Mouse (Mus musculus) liver, postnatal 0 days (tissue): ENCODE data around the gene Tacr1. TPM values are rescaled to one million over a fixed set of nuclear protein-coding genes. Genes with fewer than 3 reads are reported as not detected.

Experiments
- ATAC-seq: fragments of 200-750 bp; cut with Nextera tagmentation; 2 replicates; pipeline ENCODE4 v1.8.0; 2017; ENCODE audit warnings: mild to moderate bottlenecking, moderate library complexity
- DNase-seq: peaks from one replicate; pipeline ENCODE4 v3.0.0-alpha.2; 2016
- H3K27ac ChIP-seq: fragments of 300-500 bp; sonication (generic); 2 replicates; pipeline ENCODE4 v1.5.1; 2014; ENCODE audit warnings: antibody characterized with exemption, moderate library complexity, mild to moderate bottlenecking, low read depth
- H3K27me3 ChIP-seq: fragments of 300-500 bp; sonication (generic); 2 replicates; pipeline ENCODE4 v1.6.1; 2014; ENCODE audit warnings: low read length, control low read depth, mixed read lengths; ENCODE audit not compliant: insufficient read depth
- H3K36me3 ChIP-seq: fragments of 300-500 bp; sonication (generic); replicated peaks from 2 replicates; pipeline ENCODE4 v1.6.1; 2014; ENCODE audit warnings: mild to moderate bottlenecking, control low read depth, low read length, moderate library complexity, mixed read lengths; ENCODE audit not compliant: insufficient read depth
- H3K4me1 ChIP-seq: fragments of 300-500 bp; sonication (generic); 2 replicates; pipeline ENCODE4 v1.6.1; 2014; ENCODE audit warnings: antibody characterized with exemption, mild to moderate bottlenecking, control low read depth; ENCODE audit not compliant: insufficient read depth
- H3K4me2 ChIP-seq: fragments of 300-500 bp; sonication (generic); 2 replicates; pipeline ENCODE4 v1.6.1; 2014; ENCODE audit warnings: low read depth, mild to moderate bottlenecking, low read length, moderate library complexity, mixed read lengths
- H3K4me3 ChIP-seq: fragments of 300-500 bp; sonication (generic); 2 replicates; pipeline ENCODE4 v1.5.1; 2014; ENCODE audit warnings: low read depth, low read length
- H3K9ac ChIP-seq: fragments of 300-500 bp; sonication (generic); replicated peaks from 2 replicates; pipeline ENCODE4 v1.6.1; 2014; ENCODE audit warnings: mild to moderate bottlenecking, moderate library complexity
- H3K9me3 ChIP-seq: fragments of 300-500 bp; sonication (generic); 2 replicates; pipeline ENCODE4 v1.6.1; 2016; ENCODE audit warnings: mild to moderate bottlenecking, control low read depth, low read length, mixed read lengths
- CTCF ChIP-seq: sonication (generic); IDR thresholded peaks from 2 replicates; pipeline ENCODE4 v1.5.1; 2016; ENCODE audit warnings: antibody characterized with exemption, low read depth
- EP300 ChIP-seq: IDR thresholded peaks from 2 replicates; pipeline ENCODE4 v1.6.1; 2016; ENCODE audit warnings: antibody characterized with exemption, low read depth, mild to moderate bottlenecking
- WGBS: fragments of 180-500 bp; shearing (Covaris S2); extraction: QIAGEN DNeasy Blood & Tissue Kit; methylation state at CpG from one replicate; pipeline ENCODE4 v1.1.7; 2014; ENCODE audit not compliant: insufficient replicate concordance; 5-methylcytosine and 5-hydroxymethylcytosine counted together
- polyA plus RNA-seq: library from polyadenylated mRNA; unstranded; fragments of >200 nt; fragmentation: Nextera tagmentation; extraction: Ambion mirVana; gene quantifications from 2 replicates; pipeline ENCODE4 v1.2.1, GENCODE M21; 2015

Gene Tacr1
- polyA plus RNA-seq, 1 experiment from 2014 or later, result not detected

GRCm38 (mm10) chr6:82575445-82575844 is 173.3 kb downstream of the Tacr1 start:
- Histone ChIP-seq H3K9ac (no peak overlapping the region), H3K4me2 (no peak overlapping the region), H3K27ac (no peak overlapping the region), H3K4me1 (no peaks in the 10 kb centered on the region), H3K4me3 (no peak overlapping the region), H3K36me3 (no peaks in the 10 kb centered on the region), H3K27me3 (no peaks in the 10 kb centered on the region), H3K9me3 (no peaks in the 10 kb centered on the region)
- ATAC-seq, result no peak
- TF ChIP-seq CTCF, result no peak
- no peak for TF ChIP-seq EP300
- 65% methylated on average over 5 of the region's 5 CpGs for WGBS
- no peak for DNase-seq

- no peak overlapping the region for H3K27ac ChIP-seq
- no peaks in the 10 kb centered on the region for H3K4me1 ChIP-seq
- H3K9me3 ChIP-seq, result no peaks in the 10 kb centered on the region
- no peaks in the 10 kb centered on the region for H3K36me3 ChIP-seq
- no peak overlapping the region for H3K4me3 ChIP-seq
- WGBS, result 64% methylated on average over 5 of the region's 6 CpGs
- TF ChIP-seq CTCF (no peak), EP300 (no peak)
- no peak for DNase-seq
- no peak for ATAC-seq
- no peak overlapping the region for H3K9ac ChIP-seq
- H3K27me3 ChIP-seq, result no peaks in the 10 kb centered on the region
- H3K4me2 ChIP-seq, result no peak overlapping the region
These were observed 183.3 kb downstream of the Tacr1 start for GRCm38 (mm10) chr6:82585396-82585795.

GRCm38 (mm10) chr6:82589387-82589786 is 187.3 kb downstream of the Tacr1 start:
- Histone ChIP-seq H3K4me3 (no peak overlapping the region), H3K4me2 (no peak overlapping the region), H3K9me3 (no peaks in the 10 kb centered on the region), H3K36me3 (no peaks in the 10 kb centered on the region), H3K27me3 (no peaks in the 10 kb centered on the region), H3K27ac (no peak overlapping the region), H3K9ac (no peak overlapping the region), H3K4me1 (no peaks in the 10 kb centered on the region)
- TF ChIP-seq EP300 (no peak), CTCF (no peak)
- ATAC-seq, result no peak
- no peak for DNase-seq
- 76% methylated on average over 7 of the region's 7 CpGs for WGBS

GRCm38 (mm10) chr6:82595461-82596090 is 193.4 kb downstream of the Tacr1 start:
- WGBS, result 75% methylated on average over 8 of the region's 8 CpGs
- no peak for ATAC-seq
- Histone ChIP-seq H3K4me2 (no peak overlapping the region), H3K27ac (no peak overlapping the region), H3K27me3 (no peaks in the 10 kb centered on the region), H3K36me3 (no peaks in the 10 kb centered on the region), H3K9ac (no peak overlapping the region), H3K9me3 (no peaks in the 10 kb centered on the region), H3K4me1 (no peaks in the 10 kb centered on the region), H3K4me3 (no peak overlapping the region)
- TF ChIP-seq EP300 (no peak), CTCF (no peak)
- no peak for DNase-seq

- no peak overlapping the region for H3K27ac ChIP-seq
- no peak for ATAC-seq
- H3K4me1 ChIP-seq, result no peaks in the 10 kb centered on the region
- DNase-seq, result no peak
- H3K4me3 ChIP-seq, result no peak overlapping the region
- no peaks in the 10 kb centered on the region for H3K9me3 ChIP-seq
- H3K36me3 ChIP-seq, result no peaks in the 10 kb centered on the region
- TF ChIP-seq EP300, result no peak
- no peak for TF ChIP-seq CTCF
- no peaks in the 10 kb centered on the region for H3K27me3 ChIP-seq
- 72% methylated on average over 9 of the region's 9 CpGs for WGBS
- no peak overlapping the region for H3K4me2 ChIP-seq
- H3K9ac ChIP-seq, result no peak overlapping the region
These were observed 201.1 kb downstream of the Tacr1 start for GRCm38 (mm10) chr6:82603228-82603627.

- no peaks in the 10 kb centered on the region for H3K9me3 ChIP-seq
- ATAC-seq (no peak), DNase-seq (peak; percentile 21)
- no peaks in the 10 kb centered on the region for H3K27me3 ChIP-seq
- no peaks in the 10 kb centered on the region for H3K36me3 ChIP-seq
- H3K4me1 ChIP-seq, result no peaks in the 10 kb centered on the region
- H3K4me3 ChIP-seq, result no peak overlapping the region
- H3K9ac ChIP-seq, result no peak overlapping the region
- no peak overlapping the region for H3K27ac ChIP-seq
- H3K4me2 ChIP-seq, result no peak overlapping the region
- WGBS, result 31% methylated on average over 2 of the region's 2 CpGs
- TF ChIP-seq EP300, result no peak
- peak; percentile 67 for TF ChIP-seq CTCF
These were observed 201.5 kb downstream of the Tacr1 start for GRCm38 (mm10) chr6:82603665-82604064.

- DNase-seq (no peak), ATAC-seq (no peak)
- Histone ChIP-seq H3K4me2 (no peak overlapping the region), H3K9me3 (no peaks in the 10 kb centered on the region), H3K4me3 (no peak overlapping the region), H3K27me3 (no peaks in the 10 kb centered on the region), H3K36me3 (no peaks in the 10 kb centered on the region), H3K4me1 (no peaks in the 10 kb centered on the region), H3K9ac (no peak overlapping the region), H3K27ac (no peak overlapping the region)
- TF ChIP-seq CTCF, result no peak
- TF ChIP-seq EP300, result no peak
- 68% methylated on average over 8 of the region's 8 CpGs for WGBS
These were observed 202.7 kb downstream of the Tacr1 start for GRCm38 (mm10) chr6:82604791-82605190.
